In the genomic region with DNA sequence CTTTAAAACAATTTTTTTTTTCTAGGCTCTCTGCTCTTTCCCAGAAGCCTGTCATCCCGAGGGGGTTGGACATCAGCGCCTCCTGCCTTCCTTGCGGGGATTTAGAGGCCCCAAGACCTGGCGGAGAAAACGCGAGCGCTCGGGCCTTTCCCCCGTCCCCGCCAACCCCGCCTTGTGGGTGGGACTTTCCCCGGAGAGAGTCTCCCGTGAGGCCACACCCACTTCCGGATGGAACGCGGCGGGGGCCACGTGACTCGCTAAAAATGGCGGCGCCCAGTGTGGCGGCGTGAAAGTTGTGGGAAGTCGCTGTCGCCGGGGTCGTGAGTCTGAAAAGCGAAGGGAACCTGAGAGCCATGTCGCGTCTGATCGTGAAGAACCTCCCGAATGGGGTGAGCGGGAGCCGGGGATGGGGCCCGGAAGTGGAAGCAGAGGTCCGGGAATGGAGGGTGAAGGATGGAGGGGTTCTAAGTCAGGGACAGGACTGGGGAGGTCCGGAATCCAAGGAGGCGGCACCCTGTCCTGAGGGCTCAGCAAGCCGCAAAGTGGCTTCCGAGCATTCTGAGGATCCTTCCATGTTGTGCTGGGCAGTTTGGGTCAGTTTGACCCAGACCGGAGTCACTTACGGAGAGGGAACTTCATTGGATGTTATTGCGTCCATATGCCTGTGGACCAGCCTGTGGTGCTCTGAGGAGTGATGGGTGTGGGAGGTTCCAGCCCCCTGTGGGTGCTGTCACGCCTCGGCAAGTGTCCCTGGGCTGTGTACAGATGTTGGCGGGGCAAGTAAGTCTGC, we compare ENCODE assay signal across 8 mouse cellular contexts. TPM values are rescaled to one million over a fixed set of nuclear protein-coding genes. Genes with fewer than 3 reads are reported as not detected.
DNase-seq lines count a peak whose midpoint lies in the region; TF ChIP-seq lines count a peak whose summit lies in the region.

A gene (plus strand): TSS at position 205 of the 790 bp plus-strand sequence.

- peak; percentile 83 for DNase-seq in WW6 (ENCODE audit: low read depth, low spot score)
- peak; percentile 79 to 90 for DNase-seq in cerebellum, postnatal 4 days (ENCODE audit: low spot score in 2 of 2)
- peak; percentile 96 for DNase-seq in gastrocnemius, adult 2 months
- DNase-seq in hindlimb bud, embryonic 11.5 days (ENCODE audit: extremely low spot score, low read depth, low spot score): peak; percentile 50
- peak; percentile 82 to 83 for DNase-seq in left cerebral cortex, adult 8-10 months (ENCODE audit: low spot score in 2 of 2)
- DNase-seq in right cerebral cortex, postnatal 10 days (ENCODE audit: low spot score in 2 of 2): peak; percentile 94 to 96
- peak; percentile 93 for DNase-seq in urinary bladder, postnatal 25 days (ENCODE audit: low spot score)

- TF ChIP-seq CTCF in gastrocnemius, adult 2 months (IDR thresholded peaks at IDR 0.05): peak; percentile 56

- H3K9me3 ChIP-seq in megakaryocyte, embryonic 14.5 days: peaks cover 17% of the 10 kb centered on the region

- peaks cover 31% of the 10 kb centered on the region for H3K36me3 ChIP-seq in megakaryocyte, embryonic 14.5 days (replicated peaks; ENCODE audit: low read length)

- peaks cover 21% of the 10 kb centered on the region for H3K27me3 ChIP-seq in megakaryocyte, embryonic 14.5 days (replicated peaks)

- H3K27ac ChIP-seq in gastrocnemius, adult 2 months: peak within 1 kb of the TSS; percentile 85

- H3K4me3 ChIP-seq in gastrocnemius, adult 2 months: peak within 1 kb of the TSS; percentile 95
- peak within 1 kb of the TSS; percentile 95 for H3K4me3 ChIP-seq in megakaryocyte, embryonic 14.5 days (replicated peaks)

- peaks cover 15% of the 10 kb centered on the region for H3K4me1 ChIP-seq in megakaryocyte, embryonic 14.5 days

- intact Hi-C loops in gastrocnemius, adult 2 months (cut with DNase I): no loop called here

RNA-seq across cellular contexts. Expression of the gene that starts here (rescaled TPM):
- 10 to 100 TPM; 18.8 to 20.5 TPM for total RNA-seq in gastrocnemius, adult 2 months (2021)
- total RNA-seq in left cerebral cortex, adult 8-10 months (2022): 10 to 100 TPM; 12.0 to 20.3 (median 19.7) TPM
- polyA plus RNA-seq in megakaryocyte, embryonic 14.5 days (2012; ENCODE audit: insufficient read depth, low replicate concordance): 24.7 and 25.9 TPM in 2 replicates

Comparison
In these comparisons a context has a peak if more than half of its experiments do, and no peak if none do; other contexts are left out.
1. Peak in every context shown above with its lines: DNase-seq, H3K4me3 ChIP-seq and H3K27ac ChIP-seq.